Mouse (Mus musculus) urinary bladder, postnatal 4 days (tissue): ENCODE results near the gene Sec61g.
"Not testable (repeated sequence)": the region's sequence is repeated elsewhere in the genome, so short reads cannot be mapped to it uniquely, and the experiment has no call there.

Experiments used
- DNase-seq, 2 experiments: peaks; one replicate each; pipeline ENCODE4 v3.0.0; 2021 to 2022; ENCODE audit warnings: low spot score in 2 of 2

The Sec61g gene

GRCm38 (mm10) chr11:16508052-16508654 lies at the start of gene Sec61g:
Gene Sec61g, minus strand, starts transcription at chr11:16508484.
- DNase-seq: peak; percentile 85 to 90

DNA sequence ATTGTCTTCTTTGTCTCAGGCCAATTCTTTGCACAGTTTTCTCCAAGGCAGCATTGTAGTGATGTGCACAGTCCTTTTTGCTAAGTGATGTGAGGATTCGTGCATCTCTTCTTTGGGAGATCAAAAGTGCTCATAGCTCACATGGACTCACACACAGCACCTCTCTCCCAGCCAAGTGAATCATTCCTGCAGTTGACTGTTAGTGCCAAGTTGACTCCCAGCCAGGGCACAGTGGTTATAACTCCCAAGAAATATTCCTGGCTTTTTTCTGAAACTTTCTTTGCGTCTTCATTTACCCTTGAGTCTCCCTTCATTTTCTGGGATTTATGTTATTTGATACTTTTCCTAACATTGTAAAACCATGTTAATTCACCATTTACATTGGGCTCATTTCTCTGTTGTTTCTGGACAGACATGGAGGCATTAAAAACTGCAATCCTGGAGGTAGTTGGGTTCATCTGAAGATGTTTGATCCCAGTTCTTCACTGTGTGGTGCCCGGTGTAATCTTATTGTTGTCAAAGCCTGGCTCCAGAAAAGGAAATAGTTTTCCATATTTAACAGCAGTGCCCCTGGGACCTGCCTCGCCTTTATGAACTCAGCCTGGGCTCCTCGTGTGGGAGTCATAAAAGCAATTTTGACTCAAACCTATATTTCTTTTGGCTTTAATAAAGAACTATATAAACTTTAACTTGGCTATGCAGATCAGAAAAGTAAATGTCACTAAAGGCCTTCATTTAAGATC lies 38.3 kb upstream of the Sec61g start:
- DNase-seq: no peak

GRCm38 (mm10) chr11:16537379-16537778 lies 29.1 kb upstream of the Sec61g start:
- DNase-seq: no peak

GRCm38 (mm10) chr11:16534582-16535553 lies 26.6 kb upstream of the Sec61g start:
- no peak for DNase-seq

GRCm38 (mm10) chr11:16532877-16533276 lies 24.6 kb upstream of the Sec61g start:
- no peak for DNase-seq

DNA sequence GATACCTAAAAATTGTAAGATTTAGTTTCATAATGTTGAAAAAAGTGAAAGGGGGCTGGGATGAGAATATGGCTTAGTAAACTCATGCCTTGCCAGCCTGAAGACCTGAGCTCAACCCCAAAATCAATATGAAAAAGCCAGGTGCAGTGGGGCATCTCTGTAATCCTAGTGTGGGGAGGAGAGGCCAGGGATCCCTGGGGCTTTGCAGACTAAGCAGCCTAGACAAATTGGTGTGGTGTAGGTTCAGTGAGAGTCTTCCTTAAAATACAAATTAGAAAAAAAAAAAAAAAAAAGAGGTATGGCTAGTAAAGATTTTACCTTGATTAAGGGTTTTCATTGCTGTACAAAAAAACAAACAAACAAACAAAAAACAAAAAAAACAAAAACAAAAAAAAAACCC lies 20.6 kb upstream of the Sec61g start:
- DNase-seq: no peak

- DNase-seq: no peak
These were observed 20.1 kb upstream of the Sec61g start for GRCm38 (mm10) chr11:16528391-16528790.

DNA sequence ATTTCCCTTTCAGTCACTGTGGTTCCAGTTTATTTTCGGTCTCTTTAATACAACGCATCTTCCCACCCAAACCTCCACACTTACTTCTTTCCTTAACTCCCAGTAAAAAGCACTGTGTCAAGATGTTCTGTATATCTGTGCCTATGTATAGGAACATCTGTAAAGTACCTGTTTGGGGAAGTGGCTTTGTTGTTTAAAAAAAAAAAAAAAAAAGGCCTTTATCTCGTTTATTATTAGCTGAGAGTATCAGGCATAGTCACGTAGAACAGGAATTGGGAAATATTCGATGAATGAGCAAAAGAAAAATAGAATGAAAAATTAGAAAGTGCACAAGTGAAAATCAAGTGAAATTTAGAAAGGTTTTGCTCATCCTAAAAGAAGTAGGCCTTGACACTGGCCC lies 19.5 kb upstream of the Sec61g start:
- DNase-seq: no peak

GRCm38 (mm10) chr11:16526467-16526866 lies 18.2 kb upstream of the Sec61g start:
- no peak for DNase-seq

DNA sequence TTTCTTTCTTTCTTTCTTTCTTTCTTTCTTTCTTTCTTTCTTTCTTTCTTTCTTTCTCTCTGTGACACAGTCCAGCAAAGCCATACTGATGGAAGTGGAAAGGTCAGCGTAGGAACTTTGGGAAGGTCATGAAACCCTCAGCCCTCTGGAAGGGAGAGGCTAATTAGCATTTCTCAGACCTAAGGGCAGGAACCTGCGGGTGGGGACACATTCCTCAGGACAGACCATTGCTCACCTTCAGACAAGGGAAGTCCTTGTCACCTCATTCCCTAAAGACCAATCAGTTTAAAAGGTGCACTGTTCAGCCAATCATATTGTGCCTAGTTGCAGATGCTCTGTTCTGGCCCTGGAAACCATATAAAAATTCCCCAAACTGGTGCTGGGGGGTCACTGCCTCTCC lies 17.4 kb upstream of the Sec61g start:
- DNase-seq: no peak

DNA sequence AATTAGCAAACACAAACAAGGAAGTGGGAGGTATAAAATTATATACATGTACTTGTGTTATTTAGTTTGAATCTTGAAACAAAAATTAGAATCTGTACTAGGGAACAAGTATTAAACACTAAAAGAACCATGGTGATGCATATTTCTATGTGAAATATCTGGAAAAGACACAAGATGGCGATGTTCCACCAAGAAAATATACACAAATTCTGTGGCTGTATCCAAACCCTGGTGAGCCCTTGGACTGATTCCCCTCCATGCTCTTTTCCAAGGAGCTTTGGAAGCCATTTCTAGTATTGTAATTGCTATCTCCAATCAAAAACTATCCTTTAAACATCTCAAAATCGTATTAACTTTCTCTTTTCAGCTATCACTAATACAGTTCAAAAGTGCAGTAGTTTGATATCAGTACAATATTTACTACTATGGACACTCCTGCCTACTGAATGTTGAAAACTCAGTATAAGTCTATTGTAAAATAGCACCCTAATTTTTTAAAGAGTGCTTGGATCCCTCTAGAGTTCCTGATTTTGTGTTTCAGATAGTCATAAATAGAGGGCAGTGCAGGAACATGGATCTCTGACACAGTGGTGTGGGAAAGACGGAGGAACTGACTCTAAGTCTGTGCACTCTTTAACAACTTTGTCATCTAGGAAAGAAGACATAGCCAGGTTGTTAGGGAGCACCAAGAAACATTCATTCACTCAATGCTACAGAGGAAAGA lies 16.8 kb upstream of the Sec61g start:
- no peak for DNase-seq

- DNase-seq: not testable (repeated sequence)
These were observed 6.8 kb upstream of the Sec61g start for GRCm38 (mm10) chr11:16515081-16515480.

GRCm38 (mm10) chr11:16514221-16514620 lies 5.9 kb upstream of the Sec61g start:
- not testable (repeated sequence) for DNase-seq

- DNase-seq: no peak
These were observed 766 bp downstream of the Sec61g start for GRCm38 (mm10) chr11:16507385-16508051.

- DNase-seq: no peak
These were observed 2.3 kb downstream of the Sec61g start for GRCm38 (mm10) chr11:16505999-16506398.

DNA sequence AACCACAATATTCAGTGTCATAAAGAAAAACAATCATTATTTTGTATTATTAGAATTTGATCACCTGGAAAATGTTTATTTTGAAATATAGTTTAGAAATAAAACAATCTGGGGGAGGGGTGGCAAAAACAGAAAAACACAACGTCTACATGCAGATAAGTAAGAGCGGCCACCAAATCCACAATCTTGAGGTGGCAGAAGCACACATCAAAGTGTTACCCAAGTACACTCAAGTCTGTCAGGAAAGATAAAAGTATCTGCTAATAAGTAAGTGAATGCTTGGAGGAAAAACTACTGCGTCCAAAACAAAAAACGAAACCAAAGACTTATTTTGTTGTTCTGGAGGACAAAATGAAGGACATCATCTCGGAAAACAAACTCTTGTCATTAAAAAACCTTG lies 5.1 kb downstream of the Sec61g start:
- DNase-seq: no peak

- no peak for DNase-seq
These were observed 5.5 kb downstream of the Sec61g start for GRCm38 (mm10) chr11:16502744-16503143.

- DNase-seq: no peak
These were observed 9.3 kb downstream of the Sec61g start for GRCm38 (mm10) chr11:16498756-16499680.
